Mouse (Mus musculus): Measurements from ENCODE around the gene Hoxb9. TPM values are rescaled to one million over a fixed set of nuclear protein-coding genes. Genes with fewer than 3 reads are reported as not detected.

Gene Hoxb9
- polyA plus RNA-seq, 1 experiment from 2014 or later, result 1.0 TPM

- peak overlapping the region; percentile 23 for H3K4me3 ChIP-seq (replicated peaks)
- H3K27me3 ChIP-seq, result peaks cover 100% of the 10 kb centered on the region
- H3K4me1 ChIP-seq (replicated peaks), result peaks cover 3% of the 10 kb centered on the region; the same call in 1 of the 2 replicates
- H3K36me3 ChIP-seq, result no peaks in the 10 kb centered on the region
- WGBS, result under 1% methylated on average over 31 of the region's 31 CpGs
- ATAC-seq (ENCODE audit: insufficient number of reproducible peaks, insufficient read depth, low FRiP score, low TSS enrichment, low read depth), result 0 out of 2 replicates have a peak, but pooled peaks have one; percentile 66
- H3K9ac ChIP-seq (replicated peaks), result no peak overlapping the region; the same call in 1 of the 2 replicates
- H3K9me3 ChIP-seq, result no peaks in the 10 kb centered on the region
- peak overlapping the region; percentile 42 for H3K4me2 ChIP-seq
- no peak overlapping the region for H3K27ac ChIP-seq
Observed at GRCm38 (mm10) chr11:96311520-96312417, 40.5 kb downstream of the Hoxb9 start.

DNA sequence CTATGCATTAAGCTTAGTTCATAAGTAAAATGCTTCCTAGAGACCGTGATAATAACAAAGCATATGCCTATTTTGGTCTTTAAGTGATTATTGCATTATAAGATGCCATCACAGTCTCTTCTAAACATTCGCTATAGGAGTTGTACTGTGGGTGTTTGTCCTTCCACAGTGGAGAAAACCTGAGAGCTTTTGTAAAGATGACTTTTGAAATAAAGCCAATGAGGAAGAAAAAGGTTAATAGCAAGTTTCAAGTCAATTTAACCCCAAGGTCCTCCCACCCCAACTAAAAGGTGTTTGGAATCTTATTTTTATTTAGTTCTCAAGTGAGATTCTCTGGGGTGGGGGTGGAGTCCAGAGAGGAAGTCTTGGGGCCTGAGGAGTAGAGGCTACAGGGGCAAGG lies 41.9 kb downstream of the Hoxb9 start:
- no peak overlapping the region for H3K4me3 ChIP-seq (replicated peaks)
- no peak for ATAC-seq (ENCODE audit: insufficient number of reproducible peaks, insufficient read depth, low FRiP score, low TSS enrichment, low read depth)
- H3K36me3 ChIP-seq, result no peaks in the 10 kb centered on the region
- WGBS, result 30% methylated on average over 2 of the region's 2 CpGs
- no peak overlapping the region for H3K9ac ChIP-seq (replicated peaks)
- no peak overlapping the region for H3K27ac ChIP-seq
- H3K4me2 ChIP-seq, result no peak overlapping the region
- no peaks in the 10 kb centered on the region for H3K9me3 ChIP-seq
- H3K4me1 ChIP-seq (replicated peaks), result 0 out of 2 replicates have a peak, but pooled peaks cover 3% of the 10 kb centered on the region
- H3K27me3 ChIP-seq, result peaks cover 98% of the 10 kb centered on the region

DNA sequence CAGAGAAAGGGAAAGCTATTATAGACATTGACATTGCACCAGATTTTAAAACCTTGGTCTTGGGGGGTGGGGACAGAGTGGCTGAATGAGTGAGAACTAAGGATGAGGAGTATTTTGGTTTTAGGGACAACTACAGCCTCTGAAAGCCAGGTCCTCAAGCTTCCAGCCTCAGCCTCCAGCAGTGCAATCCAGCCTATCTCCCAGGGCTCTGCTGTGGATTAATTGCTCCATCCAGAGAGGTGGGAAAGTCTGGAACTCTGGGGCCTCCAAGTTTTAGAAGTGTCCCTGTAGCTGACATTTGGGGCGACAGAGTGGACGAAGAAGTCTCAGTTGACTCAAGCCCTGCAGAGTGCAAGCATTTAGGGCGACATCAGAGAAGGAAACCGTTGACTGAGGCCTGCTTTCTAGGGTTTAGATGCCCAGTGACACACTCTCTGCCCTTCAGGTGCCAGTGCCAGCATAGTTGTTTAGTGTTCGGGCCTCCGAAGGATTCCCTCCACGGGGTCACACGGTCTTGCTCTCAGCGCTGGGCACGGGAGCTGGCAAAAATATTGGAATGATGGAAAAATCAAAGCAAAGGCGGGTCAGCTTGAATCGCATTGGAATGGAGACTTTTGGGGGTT lies 42.7 kb downstream of the Hoxb9 start:
- H3K4me2 ChIP-seq, result peak overlapping the region; percentile 23; the same call in 1 of the 2 replicates
- peaks cover 98% of the 10 kb centered on the region for H3K27me3 ChIP-seq
- no peaks in the 10 kb centered on the region for H3K36me3 ChIP-seq
- no peaks in the 10 kb centered on the region for H3K9me3 ChIP-seq
- H3K4me3 ChIP-seq (replicated peaks), result no peak overlapping the region
- no peak overlapping the region for H3K27ac ChIP-seq
- no peak for ATAC-seq (ENCODE audit: insufficient number of reproducible peaks, insufficient read depth, low FRiP score, low TSS enrichment, low read depth)
- no peak overlapping the region for H3K9ac ChIP-seq (replicated peaks)
- 8% methylated on average over 12 of the region's 12 CpGs for WGBS
- peaks cover 7% of the 10 kb centered on the region for H3K4me1 ChIP-seq (replicated peaks)

DNA sequence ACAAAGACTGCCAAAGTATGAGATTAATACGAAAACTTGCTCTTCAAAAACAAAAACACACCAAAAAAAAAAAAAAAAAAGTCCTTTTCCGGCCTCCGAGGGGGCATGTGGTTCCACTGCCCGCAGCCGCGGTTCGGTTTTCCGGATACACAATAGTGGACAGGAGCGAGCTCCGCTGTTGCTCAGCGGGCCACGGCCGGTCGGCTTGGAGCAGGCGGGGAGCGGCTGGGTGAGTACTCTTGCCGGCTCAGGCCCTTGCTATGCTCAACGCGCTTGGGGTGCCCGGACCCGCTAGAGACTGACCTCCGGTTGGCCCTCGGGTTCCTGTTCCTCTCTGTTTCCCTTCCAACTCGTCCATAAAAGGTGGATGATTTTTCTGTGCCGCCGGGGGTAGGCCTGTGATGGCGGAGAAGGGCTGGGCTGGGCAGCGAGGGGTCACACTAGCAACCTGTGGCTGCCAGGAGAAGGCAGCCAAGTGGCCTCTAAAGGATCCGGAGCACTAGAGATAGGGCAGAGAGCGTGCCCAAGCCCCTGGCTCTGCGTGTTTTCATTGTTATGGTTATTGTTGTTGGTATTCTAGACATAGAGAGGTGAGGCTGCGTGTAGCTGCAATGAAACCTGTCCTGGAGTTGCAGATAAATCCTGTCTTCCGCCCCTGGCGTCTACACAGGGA lies 43.5 kb downstream of the Hoxb9 start:
- no peak overlapping the region for H3K9ac ChIP-seq (replicated peaks)
- WGBS, result under 1% methylated on average over 34 of the region's 34 CpGs
- no peak overlapping the region for H3K4me3 ChIP-seq (replicated peaks)

DNA sequence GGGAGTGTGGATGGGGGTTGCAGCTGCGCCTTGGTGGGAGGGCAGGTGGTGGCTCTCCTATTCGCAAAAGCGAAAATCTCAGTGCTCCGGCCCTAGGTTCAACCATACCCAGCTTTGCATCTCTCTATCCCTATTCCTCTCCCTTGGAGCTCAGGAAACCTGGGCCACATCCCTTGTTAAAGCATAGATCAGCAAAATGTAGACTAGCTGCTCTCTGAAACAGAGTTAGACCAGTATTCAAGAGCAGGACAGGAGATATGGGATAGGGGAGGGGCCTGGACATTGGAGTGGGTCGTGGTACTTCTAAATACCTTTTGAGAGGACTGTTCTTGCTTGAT lies 44.1 kb downstream of the Hoxb9 start:
- 7% methylated on average over 5 of the region's 5 CpGs for WGBS
- Histone ChIP-seq H3K9me3 (no peaks in the 10 kb centered on the region), H3K27ac (no peak overlapping the region), H3K9ac (replicated peaks) (no peak overlapping the region), H3K4me2 (peak overlapping the region; percentile 23), H3K27me3 (peaks cover 98% of the 10 kb centered on the region), H3K4me1 (replicated peaks) (peaks cover 21% of the 10 kb centered on the region), H3K4me3 (replicated peaks) (no peak overlapping the region), H3K36me3 (no peaks in the 10 kb centered on the region)
- ATAC-seq (ENCODE audit: insufficient number of reproducible peaks, insufficient read depth, low FRiP score, low TSS enrichment, low read depth), result no peak

More for the DNA sequence above, 43.5 kb downstream of the Hoxb9 start:
- Histone ChIP-seq H3K4me1 (replicated peaks) (peaks cover 16% of the 10 kb centered on the region), H3K27me3 (peaks cover 98% of the 10 kb centered on the region), H3K4me2 (peak overlapping the region; percentile 23), H3K9me3 (no peaks in the 10 kb centered on the region), H3K36me3 (no peaks in the 10 kb centered on the region), H3K27ac (no peak overlapping the region)
- ATAC-seq (ENCODE audit: insufficient number of reproducible peaks, insufficient read depth, low FRiP score, low TSS enrichment, low read depth), result no peak

DNA sequence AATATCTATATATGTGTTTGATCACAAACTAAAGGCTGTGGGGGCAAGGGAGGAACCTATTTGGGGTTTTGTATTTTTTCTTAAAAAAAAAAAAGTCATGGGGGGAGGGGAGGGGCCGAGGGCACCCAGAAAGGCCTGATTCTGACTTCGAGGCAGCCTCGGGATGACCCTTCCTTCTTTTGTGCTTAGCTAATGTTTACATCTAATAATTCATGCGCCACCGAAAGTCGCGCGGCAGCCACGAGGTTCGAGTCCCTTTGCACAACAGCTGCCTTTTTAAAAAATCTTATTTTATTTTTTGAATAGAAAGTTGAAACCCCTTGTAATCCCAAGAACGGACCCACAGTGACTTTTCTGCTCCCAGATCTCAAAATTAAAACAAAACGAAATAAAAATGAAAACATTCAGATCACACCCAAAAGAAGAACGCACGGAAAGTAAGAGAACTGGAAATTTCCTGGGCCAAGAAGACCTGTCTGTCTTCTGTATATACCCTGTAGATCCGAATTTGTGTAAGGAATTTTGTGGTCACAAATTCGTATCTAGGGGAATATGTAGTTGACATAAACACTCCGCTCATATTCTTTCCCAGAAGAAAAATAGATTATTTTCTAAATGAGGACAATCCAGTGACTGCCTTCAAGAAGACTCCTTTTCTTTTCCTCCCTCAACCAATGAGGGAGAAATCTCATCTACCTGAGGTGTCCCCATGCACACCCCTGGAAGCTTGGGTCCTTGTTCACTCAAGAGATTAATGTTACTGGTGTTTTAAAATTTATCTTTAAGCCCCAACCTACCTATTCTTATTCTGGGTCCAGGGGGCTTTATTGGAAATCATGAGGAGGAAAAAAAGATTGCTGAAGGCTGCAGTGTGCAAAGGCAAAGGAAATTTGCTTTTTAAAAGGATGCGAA lies 45.7 kb downstream of the Hoxb9 start:
- H3K4me3 ChIP-seq (replicated peaks), result no peak overlapping the region
- peaks cover 97% of the 10 kb centered on the region for H3K27me3 ChIP-seq
- H3K9me3 ChIP-seq, result no peaks in the 10 kb centered on the region
- H3K27ac ChIP-seq, result no peak overlapping the region
- H3K36me3 ChIP-seq, result no peaks in the 10 kb centered on the region
- H3K4me1 ChIP-seq (replicated peaks), result peaks cover 21% of the 10 kb centered on the region
- no peak overlapping the region for H3K4me2 ChIP-seq
- no peak for ATAC-seq (ENCODE audit: insufficient number of reproducible peaks, insufficient read depth, low FRiP score, low TSS enrichment, low read depth)
- no peak overlapping the region for H3K9ac ChIP-seq (replicated peaks)
- 5% methylated on average over 18 of the region's 18 CpGs for WGBS

GRCm38 (mm10) chr11:96317608-96318367 lies 46.5 kb downstream of the Hoxb9 start, which contains the start of gene Hoxb4:
Gene Hoxb4, plus strand, starts transcription at chr11:96318267.
- peaks cover 19% of the 10 kb centered on the region for H3K4me1 ChIP-seq (replicated peaks)
- WGBS, result 2% methylated on average over 28 of the region's 28 CpGs
- no peak for ATAC-seq (ENCODE audit: insufficient number of reproducible peaks, insufficient read depth, low FRiP score, low TSS enrichment, low read depth)

DNA sequence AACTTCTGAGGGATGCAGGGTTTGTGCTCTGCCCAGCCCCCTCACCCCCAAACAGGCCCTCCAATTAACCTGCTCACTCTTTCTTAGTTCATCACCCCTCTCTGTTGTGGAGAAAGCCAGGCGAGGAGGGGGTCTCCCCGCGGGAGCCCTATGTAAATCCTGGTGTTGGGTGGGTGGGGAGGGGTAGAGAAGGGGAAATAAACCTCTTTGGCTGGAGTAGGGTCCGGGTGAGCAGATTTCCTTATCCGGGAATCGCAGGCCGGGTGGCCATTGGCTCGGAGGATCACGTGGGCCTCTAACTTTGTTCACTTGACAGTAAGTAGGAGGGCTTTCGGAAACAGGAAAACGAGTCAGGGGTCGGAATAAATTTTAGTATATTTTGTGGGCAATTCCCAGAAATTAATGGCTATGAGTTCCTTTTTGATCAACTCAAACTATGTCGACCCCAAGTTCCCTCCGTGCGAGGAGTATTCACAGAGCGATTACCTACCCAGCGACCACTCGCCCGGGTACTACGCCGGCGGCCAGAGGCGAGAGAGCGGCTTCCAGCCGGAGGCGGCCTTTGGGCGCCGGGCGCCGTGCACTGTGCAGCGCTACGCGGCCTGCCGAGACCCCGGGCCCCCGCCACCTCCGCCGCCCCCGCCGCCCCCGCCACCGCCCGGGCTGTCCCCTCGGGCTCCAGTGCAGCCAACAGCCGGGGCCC lies 47.3 kb downstream of the Hoxb9 start:
- WGBS, result under 1% methylated on average over 43 of the region's 45 CpGs
- Histone ChIP-seq H3K4me1 (replicated peaks) (peaks cover 19% of the 10 kb centered on the region), H3K4me2 (peak overlapping the region; percentile 65), H3K9ac (replicated peaks) (peak overlapping the region; percentile 48; the same call in 1 of the 2 replicates), H3K36me3 (no peaks in the 10 kb centered on the region), H3K27ac (peak overlapping the region; percentile 70; the same call in 1 of the 2 replicates), H3K4me3 (replicated peaks) (peak overlapping the region; percentile 42), H3K27me3 (peaks cover 97% of the 10 kb centered on the region), H3K9me3 (no peaks in the 10 kb centered on the region)
- no peak; the same call in 1 of the 2 replicates for ATAC-seq (ENCODE audit: insufficient number of reproducible peaks, insufficient read depth, low FRiP score, low TSS enrichment, low read depth)

More at GRCm38 (mm10) chr11:96317608-96318367, 46.5 kb downstream of the Hoxb9 start, which contains the start of gene Hoxb4:
- H3K9ac ChIP-seq (replicated peaks), result peak within 1 kb of the TSS; percentile 48; the same call in 1 of the 2 replicates
- no peaks in the 10 kb centered on the region for H3K9me3 ChIP-seq
- H3K4me2 ChIP-seq, result peak within 1 kb of the TSS; percentile 65
- peaks cover 97% of the 10 kb centered on the region for H3K27me3 ChIP-seq
- peak within 1 kb of the TSS; percentile 70; the same call in 1 of the 2 replicates for H3K27ac ChIP-seq
- peak within 1 kb of the TSS; percentile 42 for H3K4me3 ChIP-seq (replicated peaks)
- no peaks in the 10 kb centered on the region for H3K36me3 ChIP-seq

DNA sequence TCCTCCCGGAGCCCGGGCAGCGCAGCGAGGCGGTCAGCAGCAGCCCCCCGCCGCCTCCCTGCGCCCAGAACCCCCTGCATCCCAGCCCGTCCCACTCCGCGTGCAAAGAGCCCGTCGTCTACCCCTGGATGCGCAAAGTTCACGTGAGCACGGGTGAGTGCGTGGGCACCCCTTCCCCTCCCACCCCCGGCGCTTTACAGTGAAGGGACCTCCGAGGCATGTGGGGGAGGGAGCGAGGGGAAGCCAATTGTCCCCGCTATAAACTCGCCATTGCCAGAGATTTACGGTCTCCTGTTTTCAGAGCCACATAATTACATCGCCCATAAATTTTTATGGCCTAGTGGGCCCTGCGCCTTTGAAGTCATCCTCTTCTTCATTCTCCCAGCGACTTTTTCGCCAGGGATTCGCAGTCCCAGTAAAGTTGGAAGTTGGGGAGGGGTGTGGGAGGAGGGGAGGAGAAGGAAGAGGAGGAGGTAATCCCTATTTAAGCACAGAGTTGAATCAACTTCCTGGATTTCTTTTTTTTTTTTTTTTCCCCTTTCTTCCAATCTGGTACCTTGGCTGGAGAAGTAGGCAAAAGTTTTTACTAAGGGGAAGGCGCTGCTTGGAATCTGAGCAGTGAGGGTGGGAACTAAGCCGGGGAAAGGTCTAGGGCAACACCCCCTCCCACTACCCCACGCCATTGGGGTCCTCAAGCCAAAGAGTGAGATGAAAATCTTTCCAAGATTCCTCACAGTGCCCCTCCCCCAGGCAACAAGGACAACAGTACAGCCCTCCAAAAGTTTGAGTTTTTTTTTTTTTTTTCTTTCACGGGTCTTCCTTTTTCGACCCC lies 48.0 kb downstream of the Hoxb9 start:
- peak overlapping the region; percentile 70; the same call in 1 of the 2 replicates for H3K27ac ChIP-seq
- under 1% methylated on average over 32 of the region's 34 CpGs for WGBS
- H3K9ac ChIP-seq (replicated peaks), result peak overlapping the region; percentile 48; the same call in 1 of the 2 replicates
- no peaks in the 10 kb centered on the region for H3K36me3 ChIP-seq
- H3K27me3 ChIP-seq, result peaks cover 97% of the 10 kb centered on the region
- ATAC-seq (ENCODE audit: insufficient number of reproducible peaks, insufficient read depth, low FRiP score, low TSS enrichment, low read depth), result no peak; the same call in 1 of the 2 replicates
- peaks cover 19% of the 10 kb centered on the region for H3K4me1 ChIP-seq (replicated peaks)
- peak overlapping the region; percentile 42 for H3K4me3 ChIP-seq (replicated peaks)
- H3K4me2 ChIP-seq, result peak overlapping the region; percentile 65
- no peaks in the 10 kb centered on the region for H3K9me3 ChIP-seq

All from limb, embryonic 12.5 days (tissue).